Mouse (Mus musculus) stomach, postnatal 0 days (tissue): ENCODE measurements around the gene Clk4.

Source experiments
- CTCF ChIP-seq: IDR thresholded peaks from 2 replicates; pipeline ENCODE4 v1.5.1; 2016; ENCODE audit warnings: antibody characterized with exemption, low read depth, mild to moderate bottlenecking, moderate library complexity
- EP300 ChIP-seq: optimal IDR thresholded peaks from 2 replicates; pipeline ENCODE3; 2016; ENCODE audit warnings: antibody characterized with exemption

GRCm38 (mm10) chr11:51328387-51328942 is 66.9 kb downstream of the Clk4 start:
- TF ChIP-seq CTCF, result no peak
- no peak for TF ChIP-seq EP300
